Mouse (Mus musculus): ENCODE measurements around the gene Tas2r129.
"Not testable (repeated sequence)": the region's sequence is repeated elsewhere in the genome, so short reads cannot be mapped to it uniquely, and the experiment has no call there.

Gene Tas2r129

DNA sequence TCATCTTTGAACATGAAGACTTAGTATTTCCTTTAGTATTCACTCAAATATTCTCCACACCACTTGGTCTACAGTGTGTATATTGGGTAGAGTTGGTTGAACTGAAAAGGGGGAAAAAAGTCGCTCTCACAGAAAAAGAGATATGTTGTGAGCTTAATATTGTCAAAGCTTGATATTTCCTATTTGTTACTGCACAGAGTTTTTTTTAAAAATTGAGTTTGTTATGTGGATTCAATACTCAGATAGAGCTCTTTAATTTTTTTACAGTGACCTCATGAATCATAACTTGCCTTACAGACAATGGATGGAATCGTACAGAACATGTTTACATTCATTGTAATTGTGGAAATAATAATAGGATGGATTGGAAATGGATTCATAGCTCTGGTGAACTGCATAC, at the start of gene Tas2r129:
Gene Tas2r129 (plus strand): TSS at position 301 of the 400 bp plus-strand sequence.
- DNase-seq (ENCODE audit: low read depth, low spot score) = no peak

DNA sequence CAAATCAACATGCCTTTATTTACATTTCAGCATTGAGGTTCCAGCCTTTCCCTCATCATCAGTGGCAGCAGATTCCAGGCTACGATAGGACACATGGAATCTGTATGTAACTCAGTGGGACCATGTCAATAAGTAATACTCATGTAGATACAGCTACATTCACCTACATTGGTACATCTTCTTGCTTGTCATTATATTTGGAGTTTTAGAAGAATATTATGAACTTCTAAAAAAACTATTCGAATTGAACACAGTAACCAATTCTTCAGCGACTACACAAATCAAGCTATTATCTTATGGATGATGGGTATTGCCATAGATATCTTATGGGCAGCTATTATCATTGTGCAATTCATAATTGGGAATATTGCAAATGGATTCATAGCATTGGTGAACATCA, 41.6 kb upstream of the Tas2r129 start, which contains the start of gene Tas2r125:
Gene Tas2r125 (plus strand): TSS at position 301 of the 400 bp plus-strand sequence.
- DNase-seq (ENCODE audit: low read depth, low spot score) = no peak

DNA sequence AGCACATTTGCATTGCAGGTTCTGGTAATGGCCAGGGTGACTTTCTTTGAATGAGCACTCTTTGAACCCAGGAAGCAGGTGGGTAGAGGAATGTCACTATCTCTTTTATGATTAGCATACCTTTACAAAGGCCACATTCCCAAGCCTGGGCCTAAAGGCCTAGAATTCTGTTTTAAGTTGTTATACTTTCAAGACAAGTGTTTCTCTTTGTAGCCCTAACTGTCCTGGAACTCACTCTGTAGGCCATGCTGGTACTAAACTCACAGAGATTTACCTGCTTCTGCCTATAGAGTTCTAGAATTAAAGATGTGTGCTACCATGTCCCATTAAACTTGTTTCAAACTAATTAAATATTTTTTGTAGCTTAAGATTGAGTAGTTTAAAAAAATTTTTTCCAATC, 9.5 kb upstream of the Tas2r129 start:
- not testable (repeated sequence) for DNase-seq (ENCODE audit: low read depth, low spot score)

DNA sequence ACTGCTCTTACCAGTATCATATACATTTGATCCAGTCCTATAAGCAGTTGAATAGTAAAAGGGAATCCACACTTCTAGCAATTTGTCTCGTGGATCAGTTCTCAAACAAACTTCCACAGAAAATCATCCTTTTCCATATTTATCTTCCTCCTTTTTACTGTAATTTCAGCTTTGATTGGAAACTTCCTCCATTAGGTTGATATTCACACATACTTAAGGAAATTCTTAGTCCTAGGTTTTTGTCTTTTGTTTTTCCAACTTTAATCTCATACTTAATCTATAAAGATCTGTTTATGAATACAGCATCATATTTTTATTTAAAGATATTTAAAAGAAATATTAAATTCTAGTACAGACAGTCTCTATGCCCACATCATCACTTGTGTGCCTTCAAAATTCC, 6.9 kb downstream of the Tas2r129 start, which contains the start of gene Tas2r131:
Gene Tas2r131 (minus strand): TSS at position 101 of the 400 bp plus-strand sequence.
- DNase-seq (ENCODE audit: low read depth, low spot score) = no peak

DNA sequence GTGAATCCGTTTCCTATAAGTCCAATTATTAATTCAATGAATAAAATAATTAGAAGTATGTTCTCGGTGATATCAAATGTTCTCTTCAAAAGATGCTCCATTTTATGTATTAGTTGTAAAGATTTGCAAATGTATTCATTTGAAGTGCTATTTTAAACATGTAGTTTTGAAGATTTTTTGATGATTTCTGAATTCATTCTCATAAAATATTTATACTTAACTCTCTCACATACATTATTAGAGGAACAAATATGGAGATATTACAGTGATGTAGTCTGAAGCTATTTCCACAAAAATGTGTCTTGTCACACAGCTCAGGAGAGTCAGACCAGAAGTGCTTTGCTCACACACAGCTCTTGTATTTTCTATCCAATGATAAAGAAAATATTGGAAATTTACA, 30.0 kb downstream of the Tas2r129 start, which contains the start of gene Tas2r109:
Gene Tas2r109 (minus strand): TSS at position 101 of the 400 bp plus-strand sequence.
- DNase-seq (ENCODE audit: low read depth, low spot score) = no peak
